Mouse (Mus musculus) neural tube, embryonic 14.5 days (tissue): ENCODE data around the gene Rnf43. TPM values are rescaled to one million over a fixed set of nuclear protein-coding genes. Genes with fewer than 3 reads are reported as not detected.

ENCODE experiments used
- ATAC-seq: fragments of 200-750 bp; cut with Nextera tagmentation; 2 replicates; pipeline ENCODE4 v1.8.0; 2017; ENCODE audit warnings: low read depth, mild to moderate bottlenecking, moderate TSS enrichment, moderate library complexity
- H3K27ac ChIP-seq: fragments of 300-500 bp; sonication (generic); 2 replicates; pipeline ENCODE4 v1.5.1; 2014; ENCODE audit warnings: low read depth, mild to moderate bottlenecking, control low read depth, low read length, moderate library complexity, mixed read lengths
- H3K27me3 ChIP-seq: fragments of 300-500 bp; sonication (generic); 2 replicates; pipeline ENCODE4 v1.6.1; 2014; ENCODE audit warnings: low read length; ENCODE audit not compliant: control insufficient read depth, insufficient read depth
- H3K36me3 ChIP-seq: fragments of 300-500 bp; sonication (generic); 2 replicates; pipeline ENCODE4 v1.6.1; 2014; ENCODE audit warnings: low read length, mixed read lengths; ENCODE audit not compliant: control insufficient read depth, insufficient read depth
- H3K4me1 ChIP-seq: fragments of 300-500 bp; sonication (generic); 2 replicates; pipeline ENCODE4 v1.6.1; 2014; ENCODE audit warnings: low read length; ENCODE audit not compliant: control insufficient read depth, insufficient read depth
- H3K4me2 ChIP-seq: fragments of 300-500 bp; sonication (generic); 2 replicates; pipeline ENCODE4 v1.6.1; 2014; ENCODE audit warnings: mild to moderate bottlenecking, low read depth, low read length, control low read depth
- H3K4me3 ChIP-seq: fragments of 300-500 bp; sonication (generic); 2 replicates; pipeline ENCODE4 v1.5.1; 2014; ENCODE audit warnings: low read depth, low read length, control low read depth, mixed read lengths
- H3K9ac ChIP-seq: fragments of 300-500 bp; sonication (generic); replicated peaks from 2 replicates; pipeline ENCODE4 v1.6.1; 2014; ENCODE audit warnings: low read depth, mild to moderate bottlenecking, control low read depth, low read length, mixed read lengths
- H3K9me3 ChIP-seq: fragments of 300-500 bp; sonication (generic); 2 replicates; pipeline ENCODE4 v1.6.1; 2016; ENCODE audit warnings: low read length; ENCODE audit not compliant: control insufficient read depth
- WGBS: fragments of 180-500 bp; shearing (Covaris S2); extraction: QIAGEN DNeasy Blood & Tissue Kit; methylation state at CpG from one replicate; pipeline ENCODE4 v1.1.7; 2014; 5-methylcytosine and 5-hydroxymethylcytosine counted together
- polyA plus RNA-seq: library from polyadenylated mRNA; unstranded; fragments of >200 nt; fragmentation: Nextera tagmentation; extraction: Ambion mirVana; gene quantifications from 2 replicates; pipeline ENCODE4 v1.2.1, GENCODE M21; 2014

Rnf43 gene
- polyA plus RNA-seq, 1 experiment from 2014 or later: 0.71 TPM

DNA sequence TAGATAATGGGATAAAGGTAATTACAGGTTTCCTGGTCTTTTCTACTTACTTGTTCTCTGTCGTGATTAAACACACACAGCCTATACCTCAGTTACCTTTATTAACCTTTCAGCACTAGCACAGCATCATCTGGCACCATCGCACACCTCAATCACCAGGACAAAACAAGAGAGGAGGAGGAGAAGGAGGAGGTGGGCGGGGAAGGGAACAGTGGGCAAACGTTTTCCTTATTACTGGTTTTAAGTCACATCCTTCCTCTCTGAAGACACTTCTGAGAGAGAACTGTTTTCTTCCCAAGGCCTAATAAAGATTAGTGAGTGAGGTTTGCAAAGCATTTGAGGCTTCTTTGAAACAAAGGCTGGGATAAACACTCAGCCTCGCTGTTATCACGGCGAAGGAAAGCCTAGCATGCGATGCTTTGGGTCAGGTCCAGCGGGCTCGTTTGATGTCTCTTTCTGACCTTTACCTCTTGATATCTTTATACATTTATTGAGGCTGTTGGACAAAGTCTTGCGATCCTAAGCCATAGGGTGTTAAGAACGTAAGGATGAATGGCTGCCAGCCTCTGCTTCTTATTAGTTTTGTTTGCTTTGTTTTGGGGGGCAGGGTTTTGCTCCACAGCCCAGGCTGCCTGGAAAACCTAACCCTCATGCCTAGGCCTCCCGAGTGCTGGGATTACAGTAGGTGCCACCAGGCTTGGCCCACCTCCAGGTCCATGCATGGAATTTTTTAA lies 20.5 kb downstream of the Rnf43 start:
- ATAC-seq: no peak
- no peaks in the 10 kb centered on the region for H3K36me3 ChIP-seq
- no peaks in the 10 kb centered on the region for H3K27me3 ChIP-seq
- H3K27ac ChIP-seq: no peak overlapping the region
- no peaks in the 10 kb centered on the region for H3K9me3 ChIP-seq
- H3K4me1 ChIP-seq: no peaks in the 10 kb centered on the region
- no peak overlapping the region for H3K4me3 ChIP-seq
- WGBS: 39% methylated on average over 13 of the region's 13 CpGs
- no peak overlapping the region for H3K4me2 ChIP-seq
- H3K9ac ChIP-seq: no peak overlapping the region

DNA sequence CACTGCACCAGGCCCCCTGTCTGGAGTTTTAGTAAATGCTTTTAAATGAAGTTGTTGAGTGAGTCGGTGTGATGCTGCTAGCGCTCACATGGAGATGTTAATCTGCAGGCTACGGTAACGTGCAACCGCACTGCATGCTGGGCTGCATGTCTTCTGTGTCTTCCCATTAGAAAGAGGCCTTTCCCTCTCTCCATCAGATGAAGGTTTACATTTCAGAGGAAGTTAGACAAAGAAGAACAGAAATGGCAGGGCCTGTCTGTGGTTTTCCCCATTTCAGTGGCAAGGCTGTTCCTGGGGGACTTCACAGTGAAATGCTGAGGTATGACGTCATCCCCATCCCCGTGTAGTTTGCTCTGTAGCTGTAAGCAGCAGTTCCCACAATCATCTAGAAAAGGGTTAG lies 23.9 kb downstream of the Rnf43 start:
- WGBS: 65% methylated on average over 7 of the region's 7 CpGs
- Histone ChIP-seq H3K27me3 (no peaks in the 10 kb centered on the region), H3K27ac (peak overlapping the region; percentile 16; the same call in 1 of the 2 replicates), H3K9ac (no peak overlapping the region), H3K4me1 (no peaks in the 10 kb centered on the region), H3K36me3 (no peaks in the 10 kb centered on the region), H3K4me3 (no peak overlapping the region), H3K4me2 (no peak overlapping the region), H3K9me3 (no peaks in the 10 kb centered on the region)
- ATAC-seq: no peak

GRCm38 (mm10) chr11:87687246-87688225 lies 25.0 kb downstream of the Rnf43 start:
- no peak overlapping the region for H3K4me3 ChIP-seq
- no peak overlapping the region for H3K9ac ChIP-seq
- H3K36me3 ChIP-seq: no peaks in the 10 kb centered on the region
- H3K4me1 ChIP-seq: no peaks in the 10 kb centered on the region
- ATAC-seq: no peak
- H3K9me3 ChIP-seq: no peaks in the 10 kb centered on the region
- 80% methylated on average over 15 of the region's 15 CpGs for WGBS
- H3K27ac ChIP-seq: no peak overlapping the region
- no peak overlapping the region for H3K4me2 ChIP-seq
- H3K27me3 ChIP-seq: no peaks in the 10 kb centered on the region

- Histone ChIP-seq H3K4me2 (no peak overlapping the region), H3K36me3 (no peaks in the 10 kb centered on the region), H3K27me3 (no peaks in the 10 kb centered on the region), H3K4me3 (no peak overlapping the region), H3K9ac (no peak overlapping the region), H3K27ac (no peak overlapping the region), H3K4me1 (no peaks in the 10 kb centered on the region), H3K9me3 (no peaks in the 10 kb centered on the region)
- 78% methylated on average over 11 of the region's 11 CpGs for WGBS
- no peak for ATAC-seq
Measured at GRCm38 (mm10) chr11:87688478-87689203, 26.1 kb downstream of the Rnf43 start.

DNA sequence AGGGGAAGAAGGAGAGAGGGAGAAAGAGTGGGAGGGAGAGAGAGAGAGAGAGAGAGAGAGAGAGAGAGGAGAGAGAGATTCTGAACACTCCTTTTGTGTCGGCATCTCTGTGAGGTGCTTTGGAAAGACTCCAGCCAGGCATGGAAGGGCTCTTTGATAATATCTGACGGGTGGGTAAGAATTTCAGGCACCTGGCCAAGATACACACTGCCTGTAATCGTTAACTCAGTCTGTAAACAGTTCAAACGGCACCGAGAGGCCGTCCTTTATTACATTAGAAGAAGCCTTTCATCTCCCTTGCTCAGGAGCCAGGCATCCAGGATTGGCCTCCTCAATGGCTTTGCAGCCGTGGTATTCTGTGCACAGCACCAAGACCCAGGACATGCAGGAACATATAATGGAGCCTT lies 26.9 kb downstream of the Rnf43 start:
- 14% methylated on average over 7 of the region's 7 CpGs for WGBS
- no peak overlapping the region for H3K27ac ChIP-seq
- no peak overlapping the region for H3K4me2 ChIP-seq

DNA sequence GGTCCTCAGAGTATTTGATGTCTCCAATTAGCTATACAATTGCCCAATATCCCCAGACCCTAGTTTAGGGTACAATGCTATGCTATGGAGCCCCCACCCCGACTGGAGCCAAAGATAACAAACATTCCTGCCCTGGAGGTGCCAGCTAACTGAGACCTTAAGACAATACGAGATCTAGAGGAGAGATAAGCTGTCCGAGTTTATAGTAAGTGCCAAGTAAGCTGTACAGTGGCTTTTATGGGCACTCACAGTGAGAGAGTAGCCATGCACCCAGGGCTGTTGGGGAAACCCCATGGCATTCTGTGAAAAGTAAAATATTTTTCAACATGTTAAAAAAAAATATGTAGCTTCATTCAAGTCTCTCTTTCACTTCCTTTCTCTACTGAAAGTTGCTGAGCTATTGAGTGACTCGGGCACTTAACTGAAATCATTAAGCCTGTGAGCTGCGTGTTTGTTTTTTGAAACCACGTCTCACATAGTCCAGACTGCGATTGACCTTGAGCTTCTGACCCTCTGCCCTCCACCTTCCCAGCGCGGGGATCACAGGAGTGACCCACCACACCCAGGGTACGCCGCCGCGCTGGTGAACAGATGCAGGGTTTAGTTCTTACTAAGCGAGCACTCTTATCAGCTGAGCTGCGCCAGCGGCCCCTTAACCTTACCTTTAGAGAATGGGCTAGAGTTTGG lies 27.7 kb downstream of the Rnf43 start:
- H3K27ac ChIP-seq: no peak overlapping the region
- ATAC-seq: no peak

More for the DNA sequence above, 26.9 kb downstream of the Rnf43 start:
- H3K4me3 ChIP-seq: no peak overlapping the region
- H3K27me3 ChIP-seq: no peaks in the 10 kb centered on the region
- no peaks in the 10 kb centered on the region for H3K36me3 ChIP-seq
- H3K9ac ChIP-seq: no peak overlapping the region
- no peaks in the 10 kb centered on the region for H3K9me3 ChIP-seq
- no peaks in the 10 kb centered on the region for H3K4me1 ChIP-seq
- ATAC-seq: no peak

GRCm38 (mm10) chr11:87697131-87697682 lies 34.7 kb downstream of the Rnf43 start:
- H3K36me3 ChIP-seq: no peaks in the 10 kb centered on the region
- H3K27ac ChIP-seq: no peak overlapping the region
- no peaks in the 10 kb centered on the region for H3K4me1 ChIP-seq
- 76% methylated on average over 14 of the region's 14 CpGs for WGBS
- no peak overlapping the region for H3K4me2 ChIP-seq
- no peak for ATAC-seq
- no peaks in the 10 kb centered on the region for H3K9me3 ChIP-seq
- H3K4me3 ChIP-seq: no peak overlapping the region
- no peaks in the 10 kb centered on the region for H3K27me3 ChIP-seq
- no peak overlapping the region for H3K9ac ChIP-seq

More for the DNA sequence above, 27.7 kb downstream of the Rnf43 start:
- H3K4me1 ChIP-seq: no peaks in the 10 kb centered on the region
- no peak overlapping the region for H3K4me3 ChIP-seq
- H3K27me3 ChIP-seq: no peaks in the 10 kb centered on the region
- no peaks in the 10 kb centered on the region for H3K36me3 ChIP-seq
- no peak overlapping the region for H3K4me2 ChIP-seq
- no peaks in the 10 kb centered on the region for H3K9me3 ChIP-seq
- H3K9ac ChIP-seq: no peak overlapping the region
- WGBS: 78% methylated on average over 16 of the region's 16 CpGs

DNA sequence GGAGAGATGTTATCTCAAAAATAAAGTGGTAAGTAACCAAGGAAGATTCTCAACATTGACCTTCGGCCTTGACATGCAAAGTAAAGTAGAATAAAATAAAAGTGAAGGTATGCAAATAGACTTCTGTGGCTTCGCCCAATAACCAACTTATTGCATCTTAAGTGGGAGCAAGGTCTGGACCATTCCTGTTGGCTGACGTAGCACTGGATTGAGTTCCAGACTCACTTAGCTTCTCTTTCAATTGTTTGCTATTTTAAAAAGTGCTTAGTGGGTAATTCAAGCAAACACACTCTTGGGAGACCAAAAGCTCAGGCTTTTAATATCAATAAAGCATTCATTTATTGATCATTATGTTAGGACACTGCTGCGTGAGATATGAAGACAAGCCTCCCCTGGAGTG lies 35.6 kb downstream of the Rnf43 start:
- 88% methylated on average over 4 of the region's 4 CpGs for WGBS
- ATAC-seq: no peak
- Histone ChIP-seq H3K4me1 (no peaks in the 10 kb centered on the region), H3K27me3 (no peaks in the 10 kb centered on the region), H3K9me3 (no peaks in the 10 kb centered on the region), H3K27ac (no peak overlapping the region), H3K36me3 (no peaks in the 10 kb centered on the region), H3K4me3 (no peak overlapping the region), H3K9ac (no peak overlapping the region), H3K4me2 (no peak overlapping the region)
